Comparison of ENCODE assay signal across 8 mouse cellular contexts in genomic region chr14:118705465-118705807, GRCm38 (mm10). TPM values are rescaled to one million over a fixed set of nuclear protein-coding genes. Genes with fewer than 3 reads are reported as not detected.
DNase-seq lines count a peak whose midpoint lies in the region; ATAC-seq and TF ChIP-seq lines count a peak whose summit lies in the region.

No protein-coding gene starts in this region.

- peaks cover 44% of the 10 kb centered on the region; the same call in 1 of the 2 replicates for H3K79me2 ChIP-seq in macrophage (ENCODE audit: inconsistent target)

- peak; percentile 29; the same call in 1 of the 2 replicates for TF ChIP-seq CTCF in layer of hippocampus, adult 2 months (conservative IDR thresholded peaks at IDR 0.05)
- TF ChIP-seq CTCF in forebrain, postnatal 0 days (IDR thresholded peaks at IDR 0.05; ENCODE audit: low read depth), result no peak; the same call in 1 of the 2 replicates

- under 1% methylated on average over 10 of the region's 10 CpGs for WGBS in forebrain, postnatal 0 days
- WGBS in macrophage (ENCODE audit: missing documents), result 0% methylated on average over 10 of the region's 10 CpGs

- H3K36me3 ChIP-seq in forebrain, postnatal 0 days (ENCODE audit: insufficient read depth), result no peaks in the 10 kb centered on the region
- no peaks in the 10 kb centered on the region for H3K36me3 ChIP-seq in macrophage (ENCODE audit: inconsistent target)

- ATAC-seq in forebrain, postnatal 0 days, result no peak; the same call in 1 of the 2 replicates

- peak overlapping the region; percentile 95 for H3K4me2 ChIP-seq in forebrain, postnatal 0 days (ENCODE audit: low read depth)

- no peaks in the 10 kb centered on the region for H3K9me3 ChIP-seq in forebrain, postnatal 0 days (ENCODE audit: low read length)

- H3K4me3 ChIP-seq in layer of hippocampus, adult 2 months, result peak overlapping the region; percentile 87
- H3K4me3 ChIP-seq in brown adipose tissue, adult 24 weeks (ENCODE audit: insufficient read depth, low read depth, low read length), result peak overlapping the region; percentile 83
- peak overlapping the region; percentile 67 for H3K4me3 ChIP-seq in forebrain, postnatal 0 days (ENCODE audit: low read depth, low read length)
- peak overlapping the region; percentile 26 for H3K4me3 ChIP-seq in macrophage (ENCODE audit: inconsistent target)

- peak overlapping the region; percentile 88 for H3K27ac ChIP-seq in layer of hippocampus, adult 2 months
- H3K27ac ChIP-seq in brown adipose tissue, adult 24 weeks (replicated peaks; ENCODE audit: low read depth, low read length), result no peak overlapping the region
- H3K27ac ChIP-seq in forebrain, postnatal 0 days (ENCODE audit: low read depth, low read length), result no peak overlapping the region
- no peak overlapping the region for H3K27ac ChIP-seq in macrophage

- H3K27me3 ChIP-seq in forebrain, postnatal 0 days (ENCODE audit: insufficient read depth, low read length), result peaks cover 13% of the 10 kb centered on the region

- 0 out of 2 replicates have a peak, but pooled peaks cover 3% of the 10 kb centered on the region for H3K4me1 ChIP-seq in brown adipose tissue, adult 24 weeks (ENCODE audit: control insufficient read depth, insufficient read depth, insufficient read length, low read length)
- H3K4me1 ChIP-seq in forebrain, postnatal 0 days (ENCODE audit: insufficient read depth), result 0 out of 2 replicates have a peak, but pooled peaks cover 6% of the 10 kb centered on the region

- peak overlapping the region; percentile 60 for H3K9ac ChIP-seq in forebrain, postnatal 0 days

- DNase-seq in layer of hippocampus, adult 2 months (ENCODE audit: low spot score in 2 of 2), result no peak
- no peak for DNase-seq in layer of hippocampus, adult 9-11 months
- peak; percentile 32 for DNase-seq in forebrain, postnatal 0 days
- no peak for DNase-seq in Muller cell, postnatal 12 days (ENCODE audit: inconsistent ontology term)
- DNase-seq in adrenal gland, adult (ENCODE audit: inconsistent age in 2 of 2, low spot score in 1 of 2), result no peak
- no peak for DNase-seq in urinary bladder, postnatal 10 days (ENCODE audit: low spot score)

RNA-seq across cellular contexts. Expression of gene Abcc4, which starts 0.6 kb away (rescaled TPM):
- total RNA-seq in layer of hippocampus, adult 2 months (2021), result 10 to 100 TPM in 1 of 2 experiments, 1 to 10 TPM in 1; 8.7 to 11.1 TPM
- polyA plus RNA-seq in brown adipose tissue, adult 24 weeks (2012; ENCODE audit: insufficient read depth, insufficient read length, missing spikeins), result 4.1 and 6.8 TPM in 2 replicates
- total RNA-seq in forebrain, postnatal 0 days (2014; rRNA removed), result 1.7 and 4.1 TPM in 2 replicates
- polyA plus RNA-seq in forebrain, postnatal 0 days (2015; fragmentation: Nextera tagmentation; extraction: Ambion mirVana), result 1.2 and 2.0 TPM in 2 replicates
- 10 to 100 TPM; 16.8 to 61.0 (median 35.9) TPM for total RNA-seq in macrophage (2018; cell fraction: chromatin; rRNA removed)
- 10 to 100 TPM in 10 of 26 experiments, 1 to 10 TPM in 16; 4.1 to 12.0 (median 8.7) TPM for total RNA-seq in macrophage (2018; cell fraction: cytosol; rRNA removed)
- 10 to 100 TPM in 25 of 26 experiments, 1 to 10 TPM in 1; 9.8 to 28.7 (median 19.2) TPM for total RNA-seq in macrophage (2018; cell fraction: nucleus; rRNA removed)
- polyA plus RNA-seq in macrophage (2018), result 7.4 to 10.5 TPM (median 9.2 TPM) in 3 replicates

Comparison
In these comparisons a context has a peak if more than half of its experiments do, and no peak if none do; other contexts are left out.
1. H3K4me3 ChIP-seq: peak in every context shown above with its lines; median percentile 87 in layer of hippocampus, adult 2 months; 83 in brown adipose tissue, adult 24 weeks; 67 in forebrain, postnatal 0 days; 26 in macrophage.